Mouse (Mus musculus) natural killer cell, adult 2 months (primary cell): ENCODE data around the gene Arpc4.
A peak's percentile ranks its signal among the peaks of the same experiment; 100 is the strongest.

Experiments
- DNase-seq, 2 experiments: peaks; one replicate each; pipeline ENCODE4 v3.0.0; 2022; ENCODE audit warnings: low spot score in 2 of 2

The Arpc4 gene

GRCm38 (mm10) chr6:113364518-113365135 is 13.3 kb upstream of the Arpc4 start:
- DNase-seq: no peak

- no peak for DNase-seq
Observed at GRCm38 (mm10) chr6:113366639-113367038, 11.3 kb upstream of the Arpc4 start.

GRCm38 (mm10) chr6:113367574-113367973 is 10.3 kb upstream of the Arpc4 start:
- no peak for DNase-seq

- DNase-seq: no peak
Observed at GRCm38 (mm10) chr6:113368124-113368523, 9.8 kb upstream of the Arpc4 start.

GRCm38 (mm10) chr6:113368577-113368976 is 9.3 kb upstream of the Arpc4 start:
- DNase-seq: no peak

GRCm38 (mm10) chr6:113370194-113370929 is 7.6 kb upstream of the Arpc4 start:
- DNase-seq: no peak

GRCm38 (mm10) chr6:113373491-113373890 is 4.4 kb upstream of the Arpc4 start:
- DNase-seq: no peak

GRCm38 (mm10) chr6:113377172-113377495 is 781 bp upstream of the Arpc4 start:
- DNase-seq: no peak

GRCm38 (mm10) chr6:113379246-113379645 is 1.3 kb downstream of the Arpc4 start:
- peak in 1 of 2 experiments; percentile 24 for DNase-seq

- DNase-seq: no peak
Observed at GRCm38 (mm10) chr6:113380480-113380879, 2.6 kb downstream of the Arpc4 start.

- no peak for DNase-seq
Observed at GRCm38 (mm10) chr6:113384351-113384927, 6.5 kb downstream of the Arpc4 start.

- no peak for DNase-seq
Observed at GRCm38 (mm10) chr6:113385160-113385714, 7.3 kb downstream of the Arpc4 start.

- DNase-seq: no peak
Observed at GRCm38 (mm10) chr6:113386025-113386424, 8.1 kb downstream of the Arpc4 start.

GRCm38 (mm10) chr6:113388960-113389359 is 11.0 kb downstream of the Arpc4 start, which contains the start of gene Ttll3:
Ttll3 (plus strand) TSS chr6:113389260.
- no peak for DNase-seq

GRCm38 (mm10) chr6:113390715-113391114 is 12.8 kb downstream of the Arpc4 start:
- DNase-seq: no peak

GRCm38 (mm10) chr6:113392015-113392386 is 14.1 kb downstream of the Arpc4 start:
- no peak for DNase-seq

GRCm38 (mm10) chr6:113392387-113393071 is 14.6 kb downstream of the Arpc4 start:
- DNase-seq: no peak

- no peak for DNase-seq
Observed at GRCm38 (mm10) chr6:113393951-113394350, 16.0 kb downstream of the Arpc4 start.

GRCm38 (mm10) chr6:113394811-113395210 is 16.9 kb downstream of the Arpc4 start:
- no peak for DNase-seq

GRCm38 (mm10) chr6:113395501-113395900 is 17.6 kb downstream of the Arpc4 start:
- no peak for DNase-seq

- no peak for DNase-seq
Observed at GRCm38 (mm10) chr6:113396270-113397030, 18.5 kb downstream of the Arpc4 start.

- no peak for DNase-seq
Observed at GRCm38 (mm10) chr6:113402094-113402493, 24.2 kb downstream of the Arpc4 start.
